8 mouse cellular contexts compared by ENCODE assay signal in genomic region chr19:47510473-47511293, GRCm38 (mm10). TPM values are rescaled to one million over a fixed set of nuclear protein-coding genes. Genes with fewer than 3 reads are reported as not detected.
DNase-seq lines count a peak whose midpoint lies in the region; ATAC-seq lines count a peak whose summit lies in the region.

No protein-coding gene starts in this region.

- no peaks in the 10 kb centered on the region for H3K27me3 ChIP-seq in embryonic facial prominence, embryonic 14.5 days (replicated peaks; ENCODE audit: control insufficient read depth, insufficient read depth, low read length)
- H3K27me3 ChIP-seq in hindbrain, embryonic 10.5 days (ENCODE audit: insufficient read depth, poor library complexity, severe bottlenecking) = no peaks in the 10 kb centered on the region
- no peaks in the 10 kb centered on the region for H3K27me3 ChIP-seq in limb, embryonic 15.5 days
- H3K27me3 ChIP-seq in midbrain, embryonic 14.5 days (ENCODE audit: control insufficient read depth, insufficient read depth, low read length) = no peaks in the 10 kb centered on the region

- peaks cover 15% of the 10 kb centered on the region; the same call in 1 of the 2 replicates for H3K4me1 ChIP-seq in embryonic facial prominence, embryonic 14.5 days (ENCODE audit: control insufficient read depth, insufficient read depth, low read length)
- peaks cover 44% of the 10 kb centered on the region for H3K4me1 ChIP-seq in hindbrain, embryonic 10.5 days (replicated peaks)
- H3K4me1 ChIP-seq in limb, embryonic 15.5 days = peaks cover 16% of the 10 kb centered on the region
- H3K4me1 ChIP-seq in midbrain, embryonic 14.5 days (ENCODE audit: control insufficient read depth, insufficient read depth, low read length) = peaks cover 15% of the 10 kb centered on the region

- peak; percentile 43 for DNase-seq in adrenal gland, postnatal 10 days
- DNase-seq in adrenal gland, adult 8-10 months = no peak
- DNase-seq in embryonic facial prominence, embryonic 14.5 days (ENCODE audit: low spot score) = peak; percentile 63
- DNase-seq in hindbrain, embryonic 10.5 days (ENCODE audit: low spot score) = peak; percentile 58
- peak; percentile 59 for DNase-seq in midbrain, embryonic 14.5 days
- no peak for DNase-seq in cerebellum, postnatal 4 days (ENCODE audit: low spot score in 2 of 2)
- no peak for DNase-seq in ovary, postnatal 36 days (ENCODE audit: low spot score)

- peaks cover 48% of the 10 kb centered on the region for H3K36me3 ChIP-seq in embryonic facial prominence, embryonic 14.5 days (ENCODE audit: control insufficient read depth, insufficient read depth, low read length)
- H3K36me3 ChIP-seq in hindbrain, embryonic 10.5 days = peaks cover 48% of the 10 kb centered on the region
- peaks cover 42% of the 10 kb centered on the region for H3K36me3 ChIP-seq in limb, embryonic 15.5 days
- peaks cover 22% of the 10 kb centered on the region; the same call in 1 of the 2 replicates for H3K36me3 ChIP-seq in midbrain, embryonic 14.5 days (ENCODE audit: control insufficient read depth, insufficient read depth, low read length)

- WGBS in embryonic facial prominence, embryonic 14.5 days = 22% methylated on average over 25 of the region's 25 CpGs
- WGBS in hindbrain, embryonic 10.5 days = 22% methylated on average over 25 of the region's 25 CpGs
- 56% methylated on average over 25 of the region's 25 CpGs for WGBS in limb, embryonic 15.5 days
- 14% methylated on average over 25 of the region's 25 CpGs for WGBS in midbrain, embryonic 14.5 days

- peak overlapping the region; percentile 28; the same call in 1 of the 2 replicates for H3K9ac ChIP-seq in embryonic facial prominence, embryonic 14.5 days (ENCODE audit: low read depth, low read length)
- no peak overlapping the region for H3K9ac ChIP-seq in limb, embryonic 15.5 days
- H3K9ac ChIP-seq in midbrain, embryonic 14.5 days (replicated peaks; ENCODE audit: low read length) = peak overlapping the region; percentile 45; the same call in 1 of the 2 replicates

- peak overlapping the region; percentile 11 for H3K4me2 ChIP-seq in embryonic facial prominence, embryonic 14.5 days (ENCODE audit: low read depth, low read length)
- no peak overlapping the region for H3K4me2 ChIP-seq in limb, embryonic 15.5 days
- peak overlapping the region; percentile 42 for H3K4me2 ChIP-seq in midbrain, embryonic 14.5 days (ENCODE audit: low read length)

- H3K27ac ChIP-seq in embryonic facial prominence, embryonic 14.5 days (replicated peaks; ENCODE audit: low read depth, low read length) = peak overlapping the region; percentile 80
- peak overlapping the region; percentile 83 for H3K27ac ChIP-seq in hindbrain, embryonic 10.5 days
- peak overlapping the region; percentile 73 for H3K27ac ChIP-seq in limb, embryonic 15.5 days
- H3K27ac ChIP-seq in midbrain, embryonic 14.5 days (replicated peaks; ENCODE audit: low read depth, low read length) = peak overlapping the region; percentile 70

- ATAC-seq in embryonic facial prominence, embryonic 14.5 days (ENCODE audit: low read depth) = peak; percentile 13
- no peak for ATAC-seq in limb, embryonic 15.5 days (ENCODE audit: insufficient number of reproducible peaks, low FRiP score, low TSS enrichment, low read depth)
- peak; percentile 31; the same call in 1 of the 2 replicates for ATAC-seq in midbrain, embryonic 14.5 days (ENCODE audit: low FRiP score, low TSS enrichment)

- H3K4me3 ChIP-seq in embryonic facial prominence, embryonic 14.5 days (ENCODE audit: low read depth, low read length) = no peak overlapping the region
- peak overlapping the region; percentile 14; the same call in 1 of the 2 replicates for H3K4me3 ChIP-seq in hindbrain, embryonic 10.5 days
- no peak overlapping the region for H3K4me3 ChIP-seq in limb, embryonic 15.5 days
- no peak overlapping the region for H3K4me3 ChIP-seq in midbrain, embryonic 14.5 days (replicated peaks; ENCODE audit: low read depth, low read length)

- no peaks in the 10 kb centered on the region for H3K9me3 ChIP-seq in embryonic facial prominence, embryonic 14.5 days (ENCODE audit: control insufficient read depth, low read length)
- no peaks in the 10 kb centered on the region for H3K9me3 ChIP-seq in hindbrain, embryonic 10.5 days
- H3K9me3 ChIP-seq in limb, embryonic 15.5 days = no peaks in the 10 kb centered on the region
- no peaks in the 10 kb centered on the region for H3K9me3 ChIP-seq in midbrain, embryonic 14.5 days (ENCODE audit: control insufficient read depth, low read length)

RNA-seq across cellular contexts. Expression of gene Stn1, which starts 26.6 kb away (rescaled TPM):
- total RNA-seq in adrenal gland, postnatal 10 days (2021) = 10 to 100 TPM; 13.1 to 18.7 TPM
- 10 to 100 TPM; 10.3 to 15.5 (median 13.8) TPM for total RNA-seq in adrenal gland, adult 8-10 months (2022)
- polyA plus RNA-seq in embryonic facial prominence, embryonic 14.5 days (2014; fragmentation: Nextera tagmentation; extraction: Ambion mirVana) = 48.1 and 52.3 TPM in 2 replicates
- 60.9 and 63.5 TPM in 2 replicates for polyA plus RNA-seq in hindbrain, embryonic 10.5 days (2016; fragmentation: Nextera tagmentation; extraction: Ambion mirVana)
- 52.2 and 52.7 TPM in 2 replicates for polyA plus RNA-seq in limb, embryonic 15.5 days (2015; fragmentation: Nextera tagmentation; extraction: Ambion mirVana)
- polyA plus RNA-seq in midbrain, embryonic 14.5 days (2014; fragmentation: Nextera tagmentation; extraction: Ambion mirVana) = 25.0 and 30.4 TPM in 2 replicates

RNA-seq across cellular contexts. Expression of gene Sh3pxd2a, which starts 46.5 kb away (rescaled TPM):
- total RNA-seq in adrenal gland, postnatal 10 days (2021) = 100 to 1,000 TPM; 138 to 164 TPM
- total RNA-seq in adrenal gland, adult 8-10 months (2022) = 10 to 100 TPM; 26.9 to 54.9 (median 36.4) TPM
- 19.5 and 20.3 TPM in 2 replicates for polyA plus RNA-seq in embryonic facial prominence, embryonic 14.5 days (2014; fragmentation: Nextera tagmentation; extraction: Ambion mirVana)
- polyA plus RNA-seq in hindbrain, embryonic 10.5 days (2016; fragmentation: Nextera tagmentation; extraction: Ambion mirVana) = 2.7 TPM in 2 replicates
- polyA plus RNA-seq in limb, embryonic 15.5 days (2015; fragmentation: Nextera tagmentation; extraction: Ambion mirVana) = 12.2 and 12.4 TPM in 2 replicates
- polyA plus RNA-seq in midbrain, embryonic 14.5 days (2014; fragmentation: Nextera tagmentation; extraction: Ambion mirVana) = 2.0 and 2.4 TPM in 2 replicates

Comparison
In these comparisons a context has a peak if more than half of its experiments do, and no peak if none do; other contexts are left out.
1. DNase-seq: peak in adrenal gland, postnatal 10 days (single experiment), embryonic facial prominence, embryonic 14.5 days (single experiment), hindbrain, embryonic 10.5 days (single experiment) and midbrain, embryonic 14.5 days (single experiment); none in adrenal gland, adult 8-10 months (single experiment), cerebellum, postnatal 4 days (0 of 2) and ovary, postnatal 36 days (single experiment).
2. Peak in every context shown above with its lines, with median percentiles within 50 percentile points of each other: H3K27ac ChIP-seq.